Mouse (Mus musculus): ENCODE data around the gene Gm12253. TPM values are rescaled to one million over a fixed set of nuclear protein-coding genes. Genes with fewer than 3 reads are reported as not detected.

Gene Gm12253
- polyA plus RNA-seq (2015; fragmentation: Nextera tagmentation; extraction: Ambion mirVana) = not detected in 2 replicates

GRCm38 (mm10) chr11:58432259-58432658 lies at the start of gene Gm12253:
Gene Gm12253 (plus strand): TSS chr11:58432559.
- Histone ChIP-seq H3K4me3 (ENCODE audit: low read depth, low read length) (no peak within 1 kb of the TSS), H3K27ac (ENCODE audit: low read depth, low read length) (no peak within 1 kb of the TSS), H3K9ac (ENCODE audit: low read depth, low read length) (no peak within 1 kb of the TSS), H3K4me2 (replicated peaks; ENCODE audit: low read depth) (no peak within 1 kb of the TSS), H3K9me3 (ENCODE audit: control insufficient read depth) (no peaks in the 10 kb centered on the region), H3K36me3 (ENCODE audit: control insufficient read depth, insufficient read depth) (no peaks in the 10 kb centered on the region), H3K27me3 (replicated peaks; ENCODE audit: control insufficient read depth, insufficient read depth, low read length) (peaks cover 48% of the 10 kb centered on the region), H3K4me1 (replicated peaks; ENCODE audit: control insufficient read depth, insufficient read depth, low read length) (no peaks in the 10 kb centered on the region)
- 79% methylated on average over 3 of the region's 3 CpGs for WGBS
- TF ChIP-seq CTCF (IDR thresholded peaks at IDR 0.05; ENCODE audit: low read depth) = no peak
- ATAC-seq = no peak

- no peak for TF ChIP-seq CTCF (IDR thresholded peaks at IDR 0.05; ENCODE audit: low read depth)
- H3K4me1 ChIP-seq (replicated peaks; ENCODE audit: control insufficient read depth, insufficient read depth, low read length) = no peaks in the 10 kb centered on the region
- no peak overlapping the region for H3K4me2 ChIP-seq (replicated peaks; ENCODE audit: low read depth)
- no peaks in the 10 kb centered on the region for H3K9me3 ChIP-seq (ENCODE audit: control insufficient read depth)
- H3K27ac ChIP-seq (ENCODE audit: low read depth, low read length) = no peak overlapping the region
- WGBS = 78% methylated on average over 6 of the region's 6 CpGs
- H3K4me3 ChIP-seq (ENCODE audit: low read depth, low read length) = no peak overlapping the region
- ATAC-seq = no peak
- peaks cover 28% of the 10 kb centered on the region; the same call in 1 of the 2 replicates for H3K27me3 ChIP-seq (replicated peaks; ENCODE audit: control insufficient read depth, insufficient read depth, low read length)
- no peak overlapping the region for H3K9ac ChIP-seq (ENCODE audit: low read depth, low read length)
- no peaks in the 10 kb centered on the region for H3K36me3 ChIP-seq (ENCODE audit: control insufficient read depth, insufficient read depth)
Observed at GRCm38 (mm10) chr11:58399985-58400645, 32.2 kb upstream of the Gm12253 start.

GRCm38 (mm10) chr11:58400655-58401054 lies 31.7 kb upstream of the Gm12253 start:
- no peaks in the 10 kb centered on the region for H3K9me3 ChIP-seq (ENCODE audit: control insufficient read depth)
- no peak for TF ChIP-seq CTCF (IDR thresholded peaks at IDR 0.05; ENCODE audit: low read depth)
- H3K4me1 ChIP-seq (replicated peaks; ENCODE audit: control insufficient read depth, insufficient read depth, low read length) = no peaks in the 10 kb centered on the region
- WGBS = 74% methylated on average over 5 of the region's 5 CpGs
- peaks cover 33% of the 10 kb centered on the region; the same call in 1 of the 2 replicates for H3K27me3 ChIP-seq (replicated peaks; ENCODE audit: control insufficient read depth, insufficient read depth, low read length)
- H3K27ac ChIP-seq (ENCODE audit: low read depth, low read length) = no peak overlapping the region
- no peak overlapping the region for H3K4me3 ChIP-seq (ENCODE audit: low read depth, low read length)
- no peak overlapping the region for H3K9ac ChIP-seq (ENCODE audit: low read depth, low read length)
- H3K4me2 ChIP-seq (replicated peaks; ENCODE audit: low read depth) = no peak overlapping the region
- ATAC-seq = no peak
- H3K36me3 ChIP-seq (ENCODE audit: control insufficient read depth, insufficient read depth) = no peaks in the 10 kb centered on the region

- Histone ChIP-seq H3K4me2 (replicated peaks; ENCODE audit: low read depth) (no peak overlapping the region), H3K9ac (ENCODE audit: low read depth, low read length) (no peak overlapping the region), H3K36me3 (ENCODE audit: control insufficient read depth, insufficient read depth) (no peaks in the 10 kb centered on the region), H3K27me3 (replicated peaks; ENCODE audit: control insufficient read depth, insufficient read depth, low read length) (peaks cover 40% of the 10 kb centered on the region), H3K4me3 (ENCODE audit: low read depth, low read length) (no peak overlapping the region), H3K4me1 (replicated peaks; ENCODE audit: control insufficient read depth, insufficient read depth, low read length) (no peaks in the 10 kb centered on the region), H3K27ac (ENCODE audit: low read depth, low read length) (no peak overlapping the region), H3K9me3 (ENCODE audit: control insufficient read depth) (no peaks in the 10 kb centered on the region; the same call in 1 of the 2 replicates)
- 58% methylated on average over 3 of the region's 3 CpGs for WGBS
- no peak for TF ChIP-seq CTCF (IDR thresholded peaks at IDR 0.05; ENCODE audit: low read depth)
- ATAC-seq = no peak
Observed at GRCm38 (mm10) chr11:58408066-58408465, 24.3 kb upstream of the Gm12253 start.

- no peak for TF ChIP-seq CTCF (IDR thresholded peaks at IDR 0.05; ENCODE audit: low read depth)
- H3K4me1 ChIP-seq (replicated peaks; ENCODE audit: control insufficient read depth, insufficient read depth, low read length) = no peaks in the 10 kb centered on the region
- no peaks in the 10 kb centered on the region for H3K36me3 ChIP-seq (ENCODE audit: control insufficient read depth, insufficient read depth)
- H3K27me3 ChIP-seq (replicated peaks; ENCODE audit: control insufficient read depth, insufficient read depth, low read length) = peaks cover 69% of the 10 kb centered on the region
- WGBS = 60% methylated on average over 3 of the region's 3 CpGs
- ATAC-seq = no peak
- H3K4me3 ChIP-seq (ENCODE audit: low read depth, low read length) = no peak overlapping the region
- H3K27ac ChIP-seq (ENCODE audit: low read depth, low read length) = no peak overlapping the region
- H3K9ac ChIP-seq (ENCODE audit: low read depth, low read length) = no peak overlapping the region
- no peak overlapping the region for H3K4me2 ChIP-seq (replicated peaks; ENCODE audit: low read depth)
- no peaks in the 10 kb centered on the region; the same call in 1 of the 2 replicates for H3K9me3 ChIP-seq (ENCODE audit: control insufficient read depth)
Observed at GRCm38 (mm10) chr11:58418336-58418735, 14.0 kb upstream of the Gm12253 start.

- Histone ChIP-seq H3K27ac (ENCODE audit: low read depth, low read length) (no peak within 1 kb of the TSS), H3K4me3 (ENCODE audit: low read depth, low read length) (no peak within 1 kb of the TSS), H3K36me3 (ENCODE audit: control insufficient read depth, insufficient read depth) (no peaks in the 10 kb centered on the region), H3K9ac (ENCODE audit: low read depth, low read length) (no peak within 1 kb of the TSS), H3K27me3 (replicated peaks; ENCODE audit: control insufficient read depth, insufficient read depth, low read length) (peaks cover 81% of the 10 kb centered on the region), H3K9me3 (ENCODE audit: control insufficient read depth) (no peaks in the 10 kb centered on the region), H3K4me1 (replicated peaks; ENCODE audit: control insufficient read depth, insufficient read depth, low read length) (no peaks in the 10 kb centered on the region), H3K4me2 (replicated peaks; ENCODE audit: low read depth) (no peak within 1 kb of the TSS)
- ATAC-seq = peak; percentile 81
- TF ChIP-seq CTCF (IDR thresholded peaks at IDR 0.05; ENCODE audit: low read depth) = no peak
- 24% methylated on average over 1 of the region's 1 CpGs for WGBS
Observed at GRCm38 (mm10) chr11:58420815-58421214, 11.5 kb upstream of the Gm12253 start, which contains the start of gene 1810065E05Rik. Gene 1810065E05Rik (plus strand): TSS chr11:58421111.
